Mouse (Mus musculus) hindbrain, postnatal 0 days (tissue): ENCODE data around the gene Mdc1. TPM values are rescaled to one million over a fixed set of nuclear protein-coding genes. Genes with fewer than 3 reads are reported as not detected.

Experiments
- ATAC-seq: fragments of 200-750 bp; cut with Nextera tagmentation; 2 replicates; pipeline ENCODE4 v1.8.0; 2017; ENCODE audit warnings: mild to moderate bottlenecking, moderate TSS enrichment, moderate library complexity
- DNase-seq: peaks from one replicate; pipeline ENCODE4 v3.0.0-alpha.2; 2015; ENCODE audit warnings: low spot score
- H3K27ac ChIP-seq: fragments of 300-500 bp; sonication (generic); 2 replicates; pipeline ENCODE4 v1.5.1; 2014; ENCODE audit warnings: mild to moderate bottlenecking
- H3K27me3 ChIP-seq: fragments of 300-500 bp; sonication (generic); 2 replicates; pipeline ENCODE4 v1.6.1; 2014; ENCODE audit warnings: low read length, mixed read lengths; ENCODE audit not compliant: insufficient read depth
- H3K36me3 ChIP-seq: fragments of 300-500 bp; sonication (generic); 2 replicates; pipeline ENCODE4 v1.6.1; 2014; ENCODE audit warnings: low read length, mixed read lengths; ENCODE audit not compliant: insufficient read depth
- H3K4me1 ChIP-seq: fragments of 300-500 bp; sonication (generic); 2 replicates; pipeline ENCODE4 v1.6.1; 2014; ENCODE audit warnings: antibody characterized with exemption, low read length, mixed read lengths; ENCODE audit not compliant: insufficient read depth
- H3K4me2 ChIP-seq: fragments of 300-500 bp; sonication (generic); 2 replicates; pipeline ENCODE4 v1.6.1; 2014; ENCODE audit warnings: low read depth, mild to moderate bottlenecking, low read length, moderate library complexity, mixed read lengths
- H3K4me3 ChIP-seq: fragments of 300-500 bp; sonication (generic); 2 replicates; pipeline ENCODE4 v1.5.1; 2014; ENCODE audit warnings: low read length
- H3K9ac ChIP-seq: fragments of 300-500 bp; sonication (generic); replicated peaks from 2 replicates; pipeline ENCODE4 v1.6.1; 2014; ENCODE audit warnings: mild to moderate bottlenecking, low read length, moderate library complexity, mixed read lengths
- H3K9me3 ChIP-seq: fragments of 300-500 bp; sonication (generic); 2 replicates; pipeline ENCODE4 v1.6.1; 2016; ENCODE audit warnings: low read length, mixed read lengths
- CTCF ChIP-seq: IDR thresholded peaks from 2 replicates; pipeline ENCODE4 v1.5.1; 2016; ENCODE audit warnings: antibody characterized with exemption, control low read depth, low read depth
- WGBS: fragments of 180-500 bp; shearing (Covaris S2); extraction: QIAGEN DNeasy Blood & Tissue Kit; methylation state at CpG from one replicate; pipeline ENCODE4 v1.1.7; 2014; 5-methylcytosine and 5-hydroxymethylcytosine counted together
- polyA plus RNA-seq: library from polyadenylated mRNA; unstranded; fragments of >200 nt; fragmentation: Nextera tagmentation; extraction: Ambion mirVana; gene quantifications from 2 replicates; pipeline ENCODE4 v1.2.1, GENCODE M21; 2015
- total RNA-seq: library from RNA; depleted of rRNA; stranded (reverse); fragments of >200 nt; gene quantifications from 2 replicates; pipeline ENCODE4 v1.2.3, GENCODE M21; 2014

Mdc1 gene
- total and polyA plus RNA-seq, 2 experiments from 2014 or later = 4.1 to 26.7 TPM

GRCm38 (mm10) chr17:35848112-35848511, 6.8 kb downstream of the Mdc1 start:
- H3K36me3 ChIP-seq = peaks cover 63% of the 10 kb centered on the region
- H3K27ac ChIP-seq = no peak overlapping the region
- H3K27me3 ChIP-seq = no peaks in the 10 kb centered on the region
- DNase-seq (no peak), ATAC-seq (no peak; the same call in 1 of the 2 replicates)
- no peaks in the 10 kb centered on the region for H3K9me3 ChIP-seq
- WGBS = 79% methylated on average over 1 of the region's 1 CpGs
- no peak overlapping the region for H3K9ac ChIP-seq
- no peak overlapping the region for H3K4me3 ChIP-seq
- no peak overlapping the region for H3K4me2 ChIP-seq
- peak; percentile 8; the same call in 1 of the 2 replicates for TF ChIP-seq CTCF
- H3K4me1 ChIP-seq = no peaks in the 10 kb centered on the region

- H3K4me3 ChIP-seq = no peak overlapping the region
- no peak overlapping the region for H3K27ac ChIP-seq
- peaks cover 65% of the 10 kb centered on the region for H3K36me3 ChIP-seq
- H3K4me2 ChIP-seq = no peak overlapping the region
- no peak for TF ChIP-seq CTCF
- no peaks in the 10 kb centered on the region for H3K9me3 ChIP-seq
- no peaks in the 10 kb centered on the region for H3K27me3 ChIP-seq
- DNase-seq = no peak
- ATAC-seq = no peak
- H3K9ac ChIP-seq = no peak overlapping the region
- 84% methylated on average over 3 of the region's 3 CpGs for WGBS
- no peaks in the 10 kb centered on the region for H3K4me1 ChIP-seq
Observed at GRCm38 (mm10) chr17:35850974-35851373, 9.7 kb downstream of the Mdc1 start.

GRCm38 (mm10) chr17:35859371-35859770, 18.1 kb downstream of the Mdc1 start:
- DNase-seq (no peak), ATAC-seq (no peak)
- H3K4me3 ChIP-seq = no peak overlapping the region
- no peak overlapping the region for H3K9ac ChIP-seq
- no peak for TF ChIP-seq CTCF
- no peak overlapping the region for H3K4me2 ChIP-seq
- no peak overlapping the region for H3K27ac ChIP-seq
- no peaks in the 10 kb centered on the region for H3K9me3 ChIP-seq
- 93% methylated on average over 1 of the region's 1 CpGs for WGBS
- H3K27me3 ChIP-seq = no peaks in the 10 kb centered on the region
- H3K4me1 ChIP-seq = no peaks in the 10 kb centered on the region; the same call in 1 of the 2 replicates
- peaks cover 16% of the 10 kb centered on the region; the same call in 1 of the 2 replicates for H3K36me3 ChIP-seq

GRCm38 (mm10) chr17:35859835-35860234, 18.5 kb downstream of the Mdc1 start:
- Histone ChIP-seq H3K4me1 (no peaks in the 10 kb centered on the region; the same call in 1 of the 2 replicates), H3K27me3 (no peaks in the 10 kb centered on the region), H3K4me2 (no peak overlapping the region), H3K4me3 (no peak overlapping the region), H3K9ac (no peak overlapping the region), H3K9me3 (no peaks in the 10 kb centered on the region), H3K27ac (no peak overlapping the region), H3K36me3 (peaks cover 13% of the 10 kb centered on the region; the same call in 1 of the 2 replicates)
- WGBS = 80% methylated on average over 2 of the region's 2 CpGs
- ATAC-seq (no peak), DNase-seq (no peak)
- TF ChIP-seq CTCF = no peak

GRCm38 (mm10) chr17:35860831-35861197, 19.5 kb downstream of the Mdc1 start:
- ATAC-seq = no peak
- H3K4me2 ChIP-seq = peak overlapping the region; percentile 62
- WGBS = 2% methylated on average over 12 of the region's 12 CpGs

GRCm38 (mm10) chr17:35861198-35861857, 20.0 kb downstream of the Mdc1 start, which contains the start of gene Nrm:
TSS of gene Nrm (plus strand) at chr17:35861318.
- Histone ChIP-seq H3K4me3 (peak within 1 kb of the TSS; percentile 62), H3K36me3 (peaks cover 12% of the 10 kb centered on the region; the same call in 1 of the 2 replicates), H3K9me3 (no peaks in the 10 kb centered on the region), H3K27ac (peak within 1 kb of the TSS; percentile 90), H3K9ac (peak within 1 kb of the TSS; percentile 57), H3K27me3 (no peaks in the 10 kb centered on the region), H3K4me1 (no peaks in the 10 kb centered on the region; the same call in 1 of the 2 replicates), H3K4me2 (peak within 1 kb of the TSS; percentile 62)
- WGBS = under 1% methylated on average over 47 of the region's 47 CpGs
- peak; percentile 65 for TF ChIP-seq CTCF
- ATAC-seq (peak; percentile 93), DNase-seq (peak; percentile 93)

More at GRCm38 (mm10) chr17:35860831-35861197, 19.5 kb downstream of the Mdc1 start:
- H3K9me3 ChIP-seq = no peaks in the 10 kb centered on the region
- H3K27me3 ChIP-seq = no peaks in the 10 kb centered on the region
- H3K36me3 ChIP-seq = peaks cover 12% of the 10 kb centered on the region; the same call in 1 of the 2 replicates
- H3K27ac ChIP-seq = peak overlapping the region; percentile 90
- peak overlapping the region; percentile 62 for H3K4me3 ChIP-seq
- H3K4me1 ChIP-seq = no peaks in the 10 kb centered on the region; the same call in 1 of the 2 replicates
- DNase-seq = no peak
- H3K9ac ChIP-seq = peak overlapping the region; percentile 57
- no peak for TF ChIP-seq CTCF

- DNase-seq (no peak), ATAC-seq (no peak)
- Histone ChIP-seq H3K9ac (peak overlapping the region; percentile 84), H3K4me2 (peak overlapping the region; percentile 93), H3K27me3 (no peaks in the 10 kb centered on the region), H3K4me3 (peak overlapping the region; percentile 56), H3K9me3 (no peaks in the 10 kb centered on the region), H3K36me3 (no peaks in the 10 kb centered on the region), H3K4me1 (peaks cover 11% of the 10 kb centered on the region), H3K27ac (peak overlapping the region; percentile 95)
- TF ChIP-seq CTCF = no peak
- 24% methylated on average over 10 of the region's 10 CpGs for WGBS
Observed at GRCm38 (mm10) chr17:35864832-35865353, 23.6 kb downstream of the Mdc1 start.
